Mouse (Mus musculus) kidney, adult 2 months (tissue): ENCODE results near the gene Timm23. TPM values are rescaled to one million over a fixed set of nuclear protein-coding genes. Genes with fewer than 3 reads are reported as not detected.
A peak's percentile ranks its signal among the peaks of the same experiment; 100 is the strongest.

Experiments
- DNase-seq: peaks from one replicate; pipeline ENCODE4 v3.0.0; 2021
- H3K27ac ChIP-seq: fragments of 200-500 bp; 2 replicates; pipeline ENCODE4 v1.5.1; 2012; ENCODE audit warnings: low read depth, low read length, control low read depth, inconsistent platforms; ENCODE audit not compliant: insufficient read depth
- H3K27me3 ChIP-seq: fragments of 200-500 bp; replicated peaks from 2 replicates; pipeline ENCODE4 v1.6.1; 2012; ENCODE audit warnings: mild to moderate bottlenecking, moderate library complexity, low read length, inconsistent platforms; ENCODE audit not compliant: control insufficient read depth, insufficient read depth
- H3K36me3 ChIP-seq: fragments of 200-500 bp; 2 replicates; pipeline ENCODE4 v1.6.1; 2012; ENCODE audit warnings: mild to moderate bottlenecking, moderate library complexity, low read length, inconsistent platforms; ENCODE audit not compliant: control insufficient read depth, insufficient read depth
- H3K4me1 ChIP-seq: fragments of 200-500 bp; 2 replicates; pipeline ENCODE4 v1.6.1; 2011; ENCODE audit warnings: low read length; ENCODE audit not compliant: control insufficient read depth, insufficient read depth
- H3K4me3 ChIP-seq: fragments of 200-500 bp; 2 replicates; pipeline ENCODE4 v1.5.1; 2011; ENCODE audit warnings: mild to moderate bottlenecking, low read depth, low read length, control low read depth; ENCODE audit not compliant: insufficient read depth
- CTCF ChIP-seq: fragments of 200-500 bp; conservative IDR thresholded peaks from 2 replicates; pipeline ENCODE4 v1.5.1; 2011; ENCODE audit warnings: low read depth, mild to moderate bottlenecking, control low read depth, low read length, moderate library complexity, mixed read lengths; ENCODE audit not compliant: insufficient read depth, insufficient read length
- POLR2A ChIP-seq: fragments of 200-500 bp; IDR thresholded peaks from one replicate; pipeline ENCODE4 v1.6.1; 2011; ENCODE audit warnings: low read depth, low read length, control low read depth
- WGBS: fragments of 180-500 bp; shearing (Covaris S2); methylation state at CpG from one replicate; pipeline ENCODE4 v1.1.7; 2018; 5-methylcytosine and 5-hydroxymethylcytosine counted together
- polyA plus RNA-seq: library from polyadenylated mRNA; depleted of rRNA; stranded (reverse); fragments of >200 nt; gene quantifications from 2 replicates; pipeline ENCODE4 v1.2.3, GENCODE M21; 2012

Timm23 gene
- polyA plus RNA-seq, 1 experiment = 189 TPM

GRCm38 (mm10) chr14:32159150-32159670, 42.5 kb downstream of the Timm23 start:
- no peaks in the 10 kb centered on the region for H3K27me3 ChIP-seq
- DNase-seq = peak; percentile 60
- H3K36me3 ChIP-seq = no peaks in the 10 kb centered on the region
- no peak for TF ChIP-seq CTCF
- TF ChIP-seq POLR2A = no peak
- WGBS = 25% methylated on average over 4 of the region's 4 CpGs
- peaks cover 16% of the 10 kb centered on the region; the same call in 1 of the 2 replicates for H3K4me1 ChIP-seq
- H3K4me3 ChIP-seq = peak overlapping the region; percentile 47
- H3K27ac ChIP-seq = peak overlapping the region; percentile 40; the same call in 1 of the 2 replicates

DNA sequence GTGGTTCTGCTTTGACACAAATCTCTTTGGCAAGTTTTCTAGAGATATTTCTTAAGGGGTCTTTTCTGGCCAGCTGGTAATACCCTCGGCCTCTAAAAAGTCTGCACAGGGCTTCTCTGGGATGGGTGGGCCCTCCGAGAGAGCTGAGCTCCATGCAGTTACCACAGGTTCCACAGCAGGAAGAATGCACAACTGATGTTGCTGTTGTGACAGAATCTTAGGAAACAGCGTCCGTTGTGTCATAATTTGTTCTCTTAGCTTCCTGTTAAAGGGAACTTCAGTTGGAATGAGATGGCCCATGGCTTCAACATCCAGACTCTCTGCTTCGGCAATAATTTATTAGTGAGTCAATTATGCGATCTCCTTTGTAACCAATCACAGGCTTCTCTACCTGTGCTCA, 46.9 kb downstream of the Timm23 start:
- Histone ChIP-seq H3K4me3 (no peak overlapping the region), H3K27me3 (no peaks in the 10 kb centered on the region), H3K36me3 (no peaks in the 10 kb centered on the region), H3K27ac (no peak overlapping the region), H3K4me1 (peaks cover 5% of the 10 kb centered on the region; the same call in 1 of the 2 replicates)
- 90% methylated on average over 6 of the region's 6 CpGs for WGBS
- no peak for DNase-seq
- no peak for TF ChIP-seq CTCF
- TF ChIP-seq POLR2A = no peak

GRCm38 (mm10) chr14:32153156-32153555, 48.5 kb downstream of the Timm23 start:
- no peak overlapping the region for H3K4me3 ChIP-seq
- no peaks in the 10 kb centered on the region for H3K36me3 ChIP-seq
- H3K4me1 ChIP-seq = no peaks in the 10 kb centered on the region
- DNase-seq = no peak
- H3K27me3 ChIP-seq = no peaks in the 10 kb centered on the region
- 94% methylated on average over 2 of the region's 2 CpGs for WGBS
- no peak for TF ChIP-seq POLR2A
- no peak for TF ChIP-seq CTCF
- no peak overlapping the region for H3K27ac ChIP-seq

GRCm38 (mm10) chr14:32152243-32152965, 49.3 kb downstream of the Timm23 start:
- Histone ChIP-seq H3K36me3 (no peaks in the 10 kb centered on the region), H3K4me1 (no peaks in the 10 kb centered on the region), H3K4me3 (no peak overlapping the region), H3K27me3 (no peaks in the 10 kb centered on the region), H3K27ac (no peak overlapping the region)
- TF ChIP-seq CTCF (no peak), POLR2A (no peak)
- 80% methylated on average over 18 of the region's 18 CpGs for WGBS
- peak; percentile 42 for DNase-seq

GRCm38 (mm10) chr14:32150872-32151271, 50.8 kb downstream of the Timm23 start:
- Histone ChIP-seq H3K4me3 (no peak overlapping the region), H3K27me3 (no peaks in the 10 kb centered on the region), H3K27ac (no peak overlapping the region), H3K36me3 (no peaks in the 10 kb centered on the region), H3K4me1 (no peaks in the 10 kb centered on the region)
- TF ChIP-seq CTCF = no peak; the same call in 1 of the 2 replicates
- no peak for TF ChIP-seq POLR2A
- no peak for DNase-seq
- WGBS = 93% methylated on average over 2 of the region's 2 CpGs

- Histone ChIP-seq H3K36me3 (no peaks in the 10 kb centered on the region), H3K27ac (no peak overlapping the region), H3K4me3 (no peak overlapping the region), H3K4me1 (no peaks in the 10 kb centered on the region), H3K27me3 (no peaks in the 10 kb centered on the region)
- 78% methylated on average over 2 of the region's 2 CpGs for WGBS
- TF ChIP-seq POLR2A = no peak
- TF ChIP-seq CTCF = no peak
- DNase-seq = no peak
These were observed 55.1 kb downstream of the Timm23 start for GRCm38 (mm10) chr14:32146578-32146977.

- TF ChIP-seq CTCF = no peak
- TF ChIP-seq POLR2A = no peak
- H3K36me3 ChIP-seq = no peaks in the 10 kb centered on the region
- 63% methylated on average over 7 of the region's 7 CpGs for WGBS
- no peaks in the 10 kb centered on the region for H3K27me3 ChIP-seq
- H3K27ac ChIP-seq = no peak overlapping the region
- DNase-seq = no peak
- no peaks in the 10 kb centered on the region for H3K4me1 ChIP-seq
- H3K4me3 ChIP-seq = no peak overlapping the region
These were observed 55.7 kb downstream of the Timm23 start for GRCm38 (mm10) chr14:32145809-32146511.
